Mouse (Mus musculus) heart, postnatal 0 days (tissue): Measurements from ENCODE around the gene Egfl7. TPM values are rescaled to one million over a fixed set of nuclear protein-coding genes. Genes with fewer than 3 reads are reported as not detected.

Experiments
- ATAC-seq: fragments of 200-750 bp; cut with Nextera tagmentation; 2 replicates; pipeline ENCODE4 v1.8.0; 2017; ENCODE audit warnings: low read depth, moderate number of reproducible peaks, moderate library complexity; ENCODE audit not compliant: insufficient read depth
- DNase-seq: peaks from one replicate; pipeline ENCODE4 v3.0.0-alpha.2; 2016; ENCODE audit warnings: low spot score
- H3K27ac ChIP-seq: fragments of 300-500 bp; sonication (generic); 2 replicates; pipeline ENCODE4 v1.5.1; 2014; ENCODE audit warnings: low read depth, mild to moderate bottlenecking
- H3K27me3 ChIP-seq: fragments of 300-500 bp; sonication (generic); 2 replicates; pipeline ENCODE4 v1.6.1; 2014; ENCODE audit warnings: low read length, mixed read lengths; ENCODE audit not compliant: control insufficient read depth, insufficient read depth
- H3K36me3 ChIP-seq: fragments of 300-500 bp; sonication (generic); replicated peaks from 2 replicates; pipeline ENCODE4 v1.6.1; 2014; ENCODE audit warnings: low read length, mixed read lengths; ENCODE audit not compliant: control insufficient read depth, insufficient read depth
- H3K4me1 ChIP-seq: fragments of 300-500 bp; sonication (generic); 2 replicates; pipeline ENCODE4 v1.6.1; 2014; ENCODE audit warnings: antibody characterized with exemption; ENCODE audit not compliant: control insufficient read depth, insufficient read depth
- H3K4me2 ChIP-seq: fragments of 300-500 bp; sonication (generic); 2 replicates; pipeline ENCODE4 v1.6.1; 2014; ENCODE audit warnings: low read depth, mild to moderate bottlenecking, low read length, moderate library complexity
- H3K4me3 ChIP-seq: fragments of 300-500 bp; sonication (generic); 2 replicates; pipeline ENCODE4 v1.5.1; 2014; ENCODE audit warnings: low read depth, low read length
- H3K9ac ChIP-seq: fragments of 300-500 bp; sonication (generic); replicated peaks from 2 replicates; pipeline ENCODE4 v1.6.1; 2014; ENCODE audit warnings: low read depth, low read length, mixed read lengths
- H3K9me3 ChIP-seq: fragments of 300-500 bp; sonication (generic); replicated peaks from 2 replicates; pipeline ENCODE4 v1.6.1; 2016; ENCODE audit warnings: low read length; ENCODE audit not compliant: control insufficient read depth
- CTCF ChIP-seq: IDR thresholded peaks from 2 replicates; pipeline ENCODE4 v1.5.1; 2016; ENCODE audit warnings: antibody characterized with exemption, control low read depth, low read depth
- EP300 ChIP-seq: IDR thresholded peaks from 2 replicates; pipeline ENCODE4 v1.6.1; 2016; ENCODE audit warnings: antibody characterized with exemption, low read depth
- WGBS: fragments of 180-500 bp; shearing (Covaris S2); extraction: QIAGEN DNeasy Blood & Tissue Kit; methylation state at CpG from one replicate; pipeline ENCODE4 v1.1.7; 2014; 5-methylcytosine and 5-hydroxymethylcytosine counted together
- polyA plus RNA-seq: library from polyadenylated mRNA; unstranded; fragments of >200 nt; fragmentation: Nextera tagmentation; extraction: Ambion mirVana; gene quantifications from 2 replicates; pipeline ENCODE4 v1.2.1, GENCODE M21; 2015
- total RNA-seq: library from RNA; depleted of rRNA; stranded (reverse); fragments of >200 nt; gene quantifications from 2 replicates; pipeline ENCODE4 v1.2.3, GENCODE M21; 2014; ENCODE audit warnings: low replicate concordance

Egfl7 gene
- total and polyA plus RNA-seq, 2 experiments from 2014 or later = 158 to 375 TPM

- WGBS = 71% methylated on average over 3 of the region's 3 CpGs
- Histone ChIP-seq H3K4me3 (no peak overlapping the region), H3K9me3 (no peaks in the 10 kb centered on the region), H3K27me3 (no peaks in the 10 kb centered on the region; the same call in 1 of the 2 replicates), H3K36me3 (no peaks in the 10 kb centered on the region), H3K9ac (no peak overlapping the region), H3K4me1 (no peaks in the 10 kb centered on the region; the same call in 1 of the 2 replicates), H3K4me2 (no peak overlapping the region), H3K27ac (no peak overlapping the region)
- ATAC-seq = no peak
- TF ChIP-seq EP300 = no peak
- no peak for TF ChIP-seq CTCF
- no peak for DNase-seq
These were observed 45.6 kb downstream of the Egfl7 start for GRCm38 (mm10) chr2:26625419-26625818.

- no peak for DNase-seq
- Histone ChIP-seq H3K4me2 (no peak overlapping the region), H3K27me3 (no peaks in the 10 kb centered on the region; the same call in 1 of the 2 replicates), H3K4me1 (no peaks in the 10 kb centered on the region; the same call in 1 of the 2 replicates), H3K9ac (no peak overlapping the region), H3K36me3 (no peaks in the 10 kb centered on the region), H3K4me3 (no peak overlapping the region), H3K9me3 (no peaks in the 10 kb centered on the region), H3K27ac (no peak overlapping the region)
- no peak for ATAC-seq
- 66% methylated on average over 3 of the region's 3 CpGs for whole genome bisulfite sequencing
- no peak for TF ChIP-seq EP300
These were observed 46.3 kb downstream of the Egfl7 start for GRCm38 (mm10) chr2:26626081-26626480.

GRCm38 (mm10) chr2:26627921-26628739 is 48.3 kb downstream of the Egfl7 start, which contains the start of gene Fam69b:
Fam69b (plus strand) TSS chr2:26628457.
- under 1% methylated on average over 58 of the region's 70 CpGs for WGBS
- ATAC-seq (peak; percentile 63), DNase-seq (peak; percentile 64)
- Histone ChIP-seq H3K9ac (peak within 1 kb of the TSS; percentile 58), H3K27me3 (no peaks in the 10 kb centered on the region; the same call in 1 of the 2 replicates), H3K36me3 (no peaks in the 10 kb centered on the region), H3K9me3 (no peaks in the 10 kb centered on the region), H3K4me1 (no peaks in the 10 kb centered on the region; the same call in 1 of the 2 replicates), H3K4me2 (peak within 1 kb of the TSS; percentile 90), H3K27ac (no peak within 1 kb of the TSS), H3K4me3 (peak within 1 kb of the TSS; percentile 61)
- no peak for TF ChIP-seq EP300
- no peak for TF ChIP-seq CTCF

- WGBS = 33% methylated on average over 5 of the region's 5 CpGs
- TF ChIP-seq CTCF (no peak), EP300 (no peak)
- DNase-seq (no peak), ATAC-seq (peak; percentile 40)
- no peaks in the 10 kb centered on the region; the same call in 1 of the 2 replicates for H3K4me1 ChIP-seq
- no peaks in the 10 kb centered on the region; the same call in 1 of the 2 replicates for H3K27me3 ChIP-seq
- H3K4me3 ChIP-seq = peak overlapping the region; percentile 61
- no peaks in the 10 kb centered on the region for H3K9me3 ChIP-seq
- H3K36me3 ChIP-seq = no peaks in the 10 kb centered on the region
- peak overlapping the region; percentile 90 for H3K4me2 ChIP-seq
- H3K27ac ChIP-seq = no peak overlapping the region
- peak overlapping the region; percentile 58 for H3K9ac ChIP-seq
These were observed 49.1 kb downstream of the Egfl7 start for GRCm38 (mm10) chr2:26628792-26629437.

GRCm38 (mm10) chr2:26632541-26633395 is 53.0 kb downstream of the Egfl7 start:
- Histone ChIP-seq H3K27ac (no peak overlapping the region), H3K9ac (no peak overlapping the region), H3K4me1 (peaks cover under 1% of the 10 kb centered on the region; the same call in 1 of the 2 replicates), H3K4me2 (no peak overlapping the region), H3K9me3 (no peaks in the 10 kb centered on the region), H3K27me3 (no peaks in the 10 kb centered on the region; the same call in 1 of the 2 replicates), H3K4me3 (no peak overlapping the region), H3K36me3 (peaks cover 24% of the 10 kb centered on the region)
- no peak for TF ChIP-seq CTCF
- TF ChIP-seq EP300 = no peak
- DNase-seq = no peak
- ATAC-seq = no peak
- WGBS = 75% methylated on average over 16 of the region's 16 CpGs
